Mouse (Mus musculus) telencephalon, adult 2 months (tissue): ENCODE measurements at regions not wholly inside any gene's neighbourhood (a gene's known extent, or its start where the extent isn't known, plus 50 kb on each side); places are given as distances from the start of the nearest gene placed in this dataset.

Experiments used
- DNase-seq: peaks from one replicate; pipeline ENCODE4 v3.0.0-alpha.2; 2011; ENCODE audit warnings: low read depth, low spot score

GRCm38 (mm10) chr12:68051510-68051909 lies 829.2 kb upstream of the Mdga2 start:
- DNase-seq = no peak

DNA sequence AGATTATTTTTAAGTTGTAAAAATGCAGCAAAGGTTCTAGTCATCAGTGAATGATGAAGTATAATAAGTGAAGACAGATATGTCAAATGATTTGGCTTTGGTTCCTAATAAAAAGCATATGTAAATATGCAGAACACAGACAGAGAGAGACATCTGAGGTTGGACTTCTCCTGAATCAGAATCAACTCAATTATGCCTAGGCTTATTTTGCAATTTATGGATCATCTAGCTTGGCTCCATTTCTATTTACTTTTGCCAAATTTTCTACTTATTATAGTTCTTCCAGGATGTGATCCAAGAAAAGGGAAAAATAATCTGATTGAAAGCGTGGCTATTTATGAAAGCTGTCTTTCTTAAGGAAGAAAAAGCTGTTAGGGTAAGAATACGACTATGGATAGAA lies 823.3 kb upstream of the Mdga2 start:
- DNase-seq = peak; percentile 11
